Mouse (Mus musculus): ENCODE data around the gene Gtf2ird1.
"Not testable (repeated sequence)": the region's sequence is repeated elsewhere in the genome, so short reads cannot be mapped to it uniquely, and the experiment has no call there.

Gtf2ird1 gene

DNA sequence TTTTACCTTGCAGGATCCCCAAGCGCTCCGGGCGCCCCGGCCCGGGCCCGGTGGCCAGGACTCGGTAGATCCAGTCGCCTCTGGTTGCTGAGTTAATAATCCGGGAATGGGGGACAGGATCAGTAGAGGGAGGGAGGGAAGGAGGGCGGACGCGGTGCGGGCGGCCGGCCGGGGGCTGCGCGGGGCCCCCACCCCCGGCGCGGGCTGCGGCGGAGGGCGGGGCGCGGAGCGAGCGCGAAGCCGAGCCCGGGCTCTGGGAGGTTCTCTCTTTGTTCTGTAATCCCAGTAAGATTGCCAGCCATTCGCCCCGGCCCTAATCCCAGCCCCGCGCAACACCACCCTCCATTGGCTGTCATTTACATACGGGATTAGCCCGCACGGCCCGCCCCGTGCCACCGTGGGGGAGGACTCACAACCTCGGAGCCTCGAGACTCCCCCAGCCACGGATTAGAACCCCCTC, at the start of gene Gtf2ird1:
Gene Gtf2ird1, minus strand, starts transcription at position 214 of the 460 bp plus-strand sequence.
- peak; percentile 91 for DNase-seq

DNA sequence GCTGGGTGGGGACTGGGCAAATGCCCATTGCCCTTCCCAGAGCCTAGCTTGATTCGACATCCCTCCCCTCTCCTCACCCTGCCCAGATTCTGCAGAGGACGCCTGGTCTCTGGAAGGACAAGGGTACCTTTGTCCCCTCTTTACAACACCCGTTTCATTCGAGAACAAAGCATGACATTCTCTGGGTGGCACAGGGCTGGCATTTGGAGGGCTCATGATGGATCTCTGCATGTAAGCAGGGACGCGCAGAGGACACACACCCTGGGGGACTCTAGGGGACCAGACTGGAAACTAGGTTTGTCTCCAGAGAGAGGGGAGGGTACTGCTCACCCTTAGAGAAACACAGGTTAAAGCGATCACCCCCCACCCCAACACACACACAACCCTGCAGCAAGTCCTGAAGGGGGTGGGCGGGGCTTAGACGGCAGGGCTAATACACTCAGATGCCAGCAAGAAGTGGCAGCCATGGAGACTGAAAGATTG, 49.3 kb upstream of the Gtf2ird1 start:
- peak; percentile 82 for DNase-seq

DNA sequence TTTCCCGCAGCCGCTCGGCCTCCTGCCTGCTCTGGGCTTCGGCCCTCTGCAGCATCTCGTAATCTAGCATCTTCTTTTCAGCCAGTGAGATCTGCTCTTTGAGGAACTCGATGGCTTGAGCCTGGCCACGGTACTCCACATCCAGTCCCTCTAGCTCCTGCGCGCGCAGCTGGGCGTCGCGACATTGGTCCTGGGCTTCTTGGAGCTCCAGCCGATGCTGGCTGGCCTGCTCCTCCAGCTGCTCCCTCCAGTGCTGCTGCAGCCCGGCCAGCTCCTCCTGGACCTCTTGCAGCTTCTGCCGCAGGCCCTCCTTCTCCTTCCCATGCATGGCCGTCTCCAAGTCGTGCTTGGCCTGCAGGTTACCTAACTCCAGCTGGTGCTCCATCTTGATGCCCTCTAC, 46.1 kb upstream of the Gtf2ird1 start:
- no peak for DNase-seq

DNA sequence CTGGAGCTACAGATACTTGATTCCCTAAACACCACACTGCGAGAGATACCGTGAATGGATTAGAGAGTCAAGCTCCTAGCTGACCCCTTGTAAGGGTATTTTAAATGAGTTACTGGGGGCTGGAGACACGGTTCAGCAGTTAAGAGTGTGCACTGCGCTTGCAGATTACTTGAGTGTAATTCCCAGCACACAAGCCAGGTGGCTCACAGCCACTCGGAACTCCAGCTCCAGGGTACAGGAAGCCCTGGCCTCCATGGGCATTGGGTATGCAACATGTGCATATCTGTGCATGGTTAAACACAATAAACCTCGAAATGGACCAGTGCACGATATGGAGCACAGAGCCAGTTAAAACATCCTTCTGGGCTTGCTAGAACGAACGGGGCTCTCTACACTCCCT, 44.9 kb upstream of the Gtf2ird1 start:
- DNase-seq = no peak

DNA sequence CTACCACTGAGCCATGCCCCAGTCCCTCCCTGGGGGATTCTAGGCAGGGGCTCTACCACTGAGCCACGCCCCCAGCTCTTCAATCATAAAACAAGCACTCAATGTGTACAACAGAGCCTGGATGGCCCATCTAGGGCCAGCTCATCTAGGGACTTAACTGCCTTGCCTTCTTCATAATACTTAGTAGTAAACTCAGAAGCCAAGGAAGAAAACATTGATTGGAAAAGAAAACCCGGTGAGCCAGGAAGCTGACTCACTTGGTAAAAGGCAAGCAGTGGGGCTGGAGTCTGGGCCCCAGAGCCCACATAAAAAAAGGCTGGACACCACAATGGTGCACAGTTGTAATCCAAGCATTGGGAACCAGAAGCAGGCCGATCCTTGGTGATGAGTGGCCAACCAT, 44.2 kb upstream of the Gtf2ird1 start:
- DNase-seq = no peak

DNA sequence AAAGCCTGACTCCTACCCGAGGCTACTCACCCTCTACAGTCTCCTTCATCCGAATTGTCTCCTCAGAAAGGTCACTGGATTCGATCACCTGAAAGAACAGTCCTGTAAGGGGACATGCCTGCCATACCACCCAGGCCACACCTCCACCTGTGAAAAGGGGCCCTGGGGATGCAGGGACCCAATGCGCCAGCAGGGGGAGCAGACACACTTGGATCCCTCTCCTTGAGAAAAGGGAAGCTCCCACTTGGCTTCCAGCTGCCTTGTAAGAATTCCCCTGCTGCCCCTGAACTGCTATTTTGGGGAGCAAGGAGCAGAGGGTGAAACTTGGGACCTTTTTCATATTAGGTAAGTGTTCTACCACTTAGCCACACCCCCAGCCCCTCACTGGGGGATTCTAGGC, 43.5 kb upstream of the Gtf2ird1 start:
- peak; percentile 49 for DNase-seq

DNA sequence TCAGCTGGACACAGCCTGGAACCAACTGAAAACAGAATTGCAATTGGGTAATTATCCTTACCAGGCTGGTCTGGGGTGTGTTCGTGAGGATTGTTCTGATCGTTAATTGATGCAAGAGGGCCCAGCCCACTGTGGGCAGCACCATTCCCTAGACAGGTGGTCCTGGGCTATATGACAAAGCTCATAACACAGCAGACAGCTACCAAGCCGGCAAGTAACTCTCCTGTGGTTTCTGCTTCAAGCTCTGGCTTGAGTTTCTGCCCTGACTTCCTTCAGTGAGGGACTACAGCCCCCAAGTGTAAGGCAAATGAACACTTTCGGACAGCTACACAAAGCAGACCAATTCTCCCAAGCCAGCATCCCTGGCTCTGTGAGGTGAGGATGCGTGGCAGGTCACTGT, 40.5 kb upstream of the Gtf2ird1 start:
- DNase-seq = no peak

DNA sequence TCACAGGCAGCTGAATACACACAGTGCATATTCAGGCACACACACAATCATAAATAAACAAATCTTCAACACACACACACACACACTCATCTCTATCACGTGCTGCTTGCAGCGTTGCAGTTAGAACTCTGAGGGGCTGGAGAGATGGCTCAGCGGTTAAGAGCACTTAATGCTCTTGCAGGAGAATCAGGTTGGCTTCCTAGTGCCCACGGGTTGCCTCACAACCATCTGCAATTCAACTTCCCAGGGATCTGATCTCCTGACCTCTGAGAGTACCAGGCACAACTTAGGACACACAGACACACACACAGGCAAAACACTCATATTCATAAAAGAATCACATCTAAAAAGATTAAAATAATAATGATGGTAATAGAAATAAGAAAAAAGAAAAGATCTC, 39.3 kb upstream of the Gtf2ird1 start:
- DNase-seq = no peak

DNA sequence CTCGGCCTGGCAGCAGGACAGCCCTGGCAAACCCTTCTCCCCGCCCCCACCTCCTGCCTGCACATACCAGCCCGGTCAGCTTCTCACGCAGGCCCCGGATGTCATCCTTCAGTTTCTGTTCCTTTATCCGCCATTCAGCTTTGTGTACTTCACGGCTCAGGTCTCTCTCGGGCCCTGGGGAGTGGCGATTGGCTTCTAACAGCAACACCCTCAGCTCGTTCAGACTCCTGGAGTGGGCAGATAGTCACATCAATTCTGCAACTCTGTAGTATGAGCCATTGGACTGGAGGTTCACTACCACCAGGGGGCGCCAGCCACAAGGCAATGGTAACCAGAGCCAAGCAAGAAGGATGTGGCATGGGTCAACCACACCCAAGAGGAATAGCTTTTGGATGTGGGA, 37.6 kb upstream of the Gtf2ird1 start:
- peak; percentile 87 for DNase-seq

DNA sequence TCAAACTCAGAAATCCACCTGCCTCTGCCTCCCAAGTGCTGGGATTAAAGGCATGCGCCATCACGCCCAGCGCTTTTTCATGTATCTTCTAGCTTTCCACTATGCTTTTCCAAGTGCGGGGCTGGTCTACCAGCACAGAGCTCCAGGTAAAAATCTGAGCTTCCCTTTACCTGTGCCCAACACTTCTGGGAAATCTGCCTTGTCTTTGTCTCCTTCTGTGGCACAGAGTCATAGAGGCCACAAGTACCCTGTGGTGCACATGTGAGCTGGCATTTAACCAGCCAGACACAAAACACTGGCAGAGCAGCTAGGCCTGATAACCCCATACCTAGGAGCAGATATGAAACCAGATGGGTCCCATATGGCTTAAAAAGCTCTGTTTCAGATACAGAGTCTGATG, 36.4 kb upstream of the Gtf2ird1 start:
- DNase-seq = no peak

DNA sequence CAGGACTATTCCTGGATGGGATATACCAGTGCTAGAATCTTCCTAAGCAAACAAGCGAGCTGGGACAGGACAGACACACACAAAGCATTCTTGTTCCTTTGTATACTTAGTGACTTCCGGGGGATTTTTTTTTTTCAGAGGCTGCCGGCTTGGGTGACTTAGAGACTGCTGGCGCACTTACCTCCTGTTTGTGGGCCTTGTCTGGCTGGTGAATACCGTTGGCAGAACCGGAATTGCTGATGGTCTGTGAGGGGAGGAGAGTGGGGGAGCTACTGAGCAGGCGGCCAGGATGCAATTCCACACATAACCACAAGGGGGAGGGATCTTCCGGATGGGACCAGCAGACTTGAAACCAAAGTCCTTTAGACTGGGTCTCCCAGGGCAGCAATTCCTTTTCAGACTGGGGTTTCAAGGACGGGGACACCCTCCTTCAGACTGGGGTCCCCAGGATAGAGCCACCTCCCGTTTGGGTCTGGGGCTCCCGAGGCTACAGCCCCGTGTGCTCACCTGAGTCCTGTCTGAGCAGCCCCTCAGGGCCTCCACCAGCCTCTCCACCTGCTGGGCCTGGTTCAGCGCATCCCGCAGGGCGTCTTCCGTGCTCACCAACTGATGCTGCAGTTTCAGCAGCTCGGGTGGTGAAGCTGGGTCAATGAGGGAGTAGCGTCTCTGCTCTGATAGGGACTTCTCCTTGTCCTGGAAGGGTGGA, 35.3 kb upstream of the Gtf2ird1 start:
- DNase-seq = peak; percentile 89

DNA sequence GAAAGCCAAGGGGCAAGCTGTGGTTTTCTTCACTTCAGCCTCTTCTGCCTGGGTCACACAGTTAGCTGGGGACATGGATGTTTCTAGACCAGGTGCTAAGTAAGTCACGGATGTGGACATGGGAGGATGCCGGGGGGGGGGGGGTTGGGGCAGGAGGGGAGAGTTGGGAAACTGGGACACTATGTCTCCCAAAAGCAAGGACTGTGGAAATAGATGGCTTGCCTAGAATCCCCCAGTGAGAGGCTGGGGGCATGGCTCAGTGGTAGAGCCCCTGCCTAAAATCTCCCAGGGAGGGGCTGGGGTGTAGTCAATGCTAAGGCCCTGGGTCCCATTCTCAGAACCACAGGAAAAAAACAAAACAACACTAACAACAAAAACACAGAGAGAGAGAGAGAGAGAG, 34.7 kb upstream of the Gtf2ird1 start:
- no peak for DNase-seq

DNA sequence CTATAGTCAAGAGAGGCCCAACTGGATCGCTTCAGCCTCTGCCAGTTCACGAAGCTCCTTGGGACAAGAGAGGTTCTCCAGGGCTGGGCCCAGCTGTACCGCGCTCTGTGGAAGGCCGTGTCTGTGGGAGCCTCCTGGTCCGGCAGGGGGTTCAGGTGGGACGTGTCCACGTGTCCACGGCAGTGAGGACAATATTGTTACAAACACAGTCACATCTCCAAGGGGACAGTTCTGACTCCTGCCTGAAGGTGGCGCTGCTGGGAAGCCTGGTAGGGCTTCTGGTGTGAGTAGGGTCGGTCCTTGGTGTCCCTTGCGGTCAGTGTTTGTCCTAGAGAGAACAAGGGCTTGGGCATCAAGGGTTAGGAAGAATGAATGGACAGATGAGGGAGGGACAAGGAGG, 33.9 kb upstream of the Gtf2ird1 start:
- peak; percentile 51 for DNase-seq

DNA sequence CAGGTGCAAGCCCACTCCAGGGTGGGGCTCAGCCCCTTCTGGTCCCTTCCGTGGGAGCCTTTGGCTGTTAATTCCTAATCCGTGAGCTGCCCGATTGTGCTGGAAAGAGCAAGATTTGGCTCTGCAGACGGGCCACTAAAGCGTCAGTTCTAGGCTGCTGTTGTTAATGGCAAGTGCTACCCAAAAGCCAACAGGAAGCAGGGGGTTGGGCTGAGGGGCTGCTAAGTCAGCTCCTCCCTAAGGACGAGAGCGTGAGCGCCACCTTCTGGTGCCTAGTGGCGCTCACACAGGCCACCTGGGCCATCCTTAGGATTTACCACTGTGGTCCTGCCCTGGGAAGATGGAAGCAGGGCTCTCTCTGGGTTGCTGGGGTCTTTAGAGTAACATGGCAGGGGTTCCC, 33.1 kb upstream of the Gtf2ird1 start:
- DNase-seq = peak; percentile 63

DNA sequence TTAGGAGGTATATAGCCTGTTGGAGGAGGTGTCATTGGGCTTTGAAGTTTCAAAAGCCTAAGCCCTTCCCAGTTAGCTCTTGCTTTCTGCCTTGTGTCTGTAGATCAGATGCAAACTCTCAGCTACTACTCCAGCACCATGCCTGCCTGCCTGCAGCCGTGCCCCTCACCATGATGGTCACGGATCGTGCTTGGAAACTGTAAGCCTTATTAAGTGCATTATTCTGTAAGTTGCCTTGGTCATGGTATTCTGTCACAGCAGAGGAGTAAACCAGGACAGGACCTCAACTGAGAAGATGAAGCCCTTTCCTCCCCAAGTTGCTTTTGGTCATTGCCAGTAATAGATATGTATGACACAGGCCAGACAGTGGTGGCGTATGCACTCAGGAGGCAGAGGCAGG, 32.1 kb upstream of the Gtf2ird1 start:
- DNase-seq = no peak

DNA sequence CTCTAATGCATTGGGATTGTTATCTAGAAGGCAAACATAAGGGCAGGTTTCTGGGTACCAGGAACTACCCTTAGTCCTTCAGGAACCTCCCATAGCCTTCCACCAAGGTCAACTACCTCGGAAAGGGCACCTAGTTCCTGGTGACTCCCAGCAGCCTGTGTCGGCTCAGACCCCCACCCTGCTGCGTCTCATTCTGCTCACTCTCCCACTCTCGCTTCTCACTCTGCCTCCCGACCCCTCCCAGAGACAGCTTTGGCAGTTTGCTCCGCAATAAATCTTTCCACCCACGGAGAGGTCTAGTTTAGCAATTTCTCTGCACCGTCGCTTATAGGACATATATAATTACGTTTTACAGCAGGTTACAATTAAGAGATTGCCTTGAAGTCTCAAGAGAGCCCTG, 31.5 kb upstream of the Gtf2ird1 start:
- DNase-seq = no peak

DNA sequence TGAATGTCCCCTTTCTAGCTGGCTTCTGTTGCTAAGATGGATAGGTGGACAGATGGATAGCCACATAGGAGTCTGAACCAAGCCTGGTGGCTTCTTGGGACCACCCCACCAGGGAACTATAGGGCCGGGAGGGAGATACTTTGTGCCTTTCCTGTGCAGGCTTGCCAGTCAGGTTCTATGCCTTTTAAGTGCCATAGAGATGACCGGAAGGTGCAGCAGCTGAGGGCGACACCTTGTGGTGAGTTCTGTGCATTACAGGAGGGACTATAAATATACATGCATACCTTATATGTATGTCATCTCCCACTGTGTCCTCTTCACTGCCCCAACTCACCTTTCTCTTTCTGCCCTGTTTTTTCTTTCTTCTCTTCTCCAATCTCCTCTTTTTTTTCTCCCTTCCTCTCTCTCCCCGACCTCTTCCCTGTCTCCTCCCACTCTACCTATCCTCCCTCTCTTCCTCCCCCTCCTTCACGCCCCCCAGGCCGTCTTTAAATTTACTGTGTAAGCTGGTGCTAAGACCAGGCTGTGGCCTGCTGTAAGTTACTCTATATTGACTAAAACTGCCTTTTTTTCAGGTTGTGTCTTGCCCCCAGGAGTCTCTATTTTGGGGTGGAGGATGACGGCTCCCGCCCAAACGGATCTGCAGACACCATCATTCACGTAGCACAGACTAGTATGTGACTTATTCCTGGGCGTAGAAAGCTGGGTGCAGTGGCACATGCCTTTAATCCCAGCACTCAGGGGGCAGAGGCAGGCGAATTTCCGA, 29.6 kb upstream of the Gtf2ird1 start:
- DNase-seq = peak; percentile 85

DNA sequence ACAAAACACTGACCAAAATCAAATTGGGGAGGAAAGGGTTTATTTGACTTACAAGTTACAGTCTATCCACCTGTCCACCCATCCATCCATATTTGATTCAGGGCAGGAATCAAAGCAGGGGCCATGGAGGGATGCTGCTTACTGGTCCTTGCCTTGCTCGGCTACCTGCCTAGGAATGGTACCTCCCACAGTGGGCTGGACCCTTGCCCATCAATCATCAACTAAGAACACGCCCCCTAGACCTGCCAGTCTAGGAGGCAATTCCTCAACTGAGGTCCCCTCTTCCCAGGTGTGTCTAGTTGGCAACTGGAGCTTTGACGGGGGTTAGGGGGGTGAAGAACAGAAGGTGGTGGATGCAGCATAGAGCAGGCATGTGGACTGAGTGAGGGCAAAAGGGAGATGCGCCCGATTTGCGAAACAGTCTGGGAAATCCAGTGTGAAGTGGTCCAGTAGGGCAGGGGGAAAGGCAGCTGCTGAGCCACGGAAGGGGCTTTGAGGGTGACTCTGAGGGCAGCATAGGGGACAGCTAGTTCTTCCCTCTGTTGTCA, 28.7 kb upstream of the Gtf2ird1 start:
- no peak for DNase-seq

DNA sequence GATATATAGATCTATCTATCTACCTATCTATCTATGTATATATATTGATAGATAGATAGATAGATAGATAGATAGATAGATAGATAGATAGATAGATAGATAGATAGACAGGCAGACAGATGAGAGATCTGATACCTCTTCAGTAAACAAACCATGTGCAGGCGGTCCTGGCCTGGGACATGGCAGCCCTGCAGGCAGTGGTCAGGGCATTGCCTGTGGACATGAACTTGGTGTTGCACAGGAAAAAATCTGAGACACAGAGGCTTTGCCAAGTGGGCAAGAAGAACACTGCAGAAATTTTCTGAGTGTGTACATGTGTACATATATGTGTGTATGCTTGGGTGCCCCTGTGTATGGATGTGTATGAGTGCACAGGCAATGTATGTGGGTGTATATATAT, 26.8 kb upstream of the Gtf2ird1 start:
- no peak for DNase-seq

DNA sequence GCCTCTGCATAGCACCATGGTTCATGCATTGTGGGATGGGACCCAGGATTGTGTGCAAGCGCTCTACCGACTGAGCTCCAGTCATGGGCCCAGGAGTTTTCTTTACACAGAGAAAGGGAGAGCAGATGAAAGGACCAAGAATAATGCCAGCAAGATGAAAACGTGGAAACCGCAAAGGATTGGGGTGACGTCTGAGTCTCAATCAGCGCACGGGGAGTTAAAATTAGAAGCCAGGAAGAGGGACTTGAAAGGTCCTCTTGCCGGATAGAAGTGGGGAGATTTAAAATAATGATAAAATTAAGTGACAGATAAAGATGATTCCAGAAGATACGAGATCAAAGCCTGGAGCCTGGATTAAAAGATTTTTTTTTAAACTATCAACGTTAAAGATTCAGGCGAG, 25.8 kb upstream of the Gtf2ird1 start:
- no peak for DNase-seq

DNA sequence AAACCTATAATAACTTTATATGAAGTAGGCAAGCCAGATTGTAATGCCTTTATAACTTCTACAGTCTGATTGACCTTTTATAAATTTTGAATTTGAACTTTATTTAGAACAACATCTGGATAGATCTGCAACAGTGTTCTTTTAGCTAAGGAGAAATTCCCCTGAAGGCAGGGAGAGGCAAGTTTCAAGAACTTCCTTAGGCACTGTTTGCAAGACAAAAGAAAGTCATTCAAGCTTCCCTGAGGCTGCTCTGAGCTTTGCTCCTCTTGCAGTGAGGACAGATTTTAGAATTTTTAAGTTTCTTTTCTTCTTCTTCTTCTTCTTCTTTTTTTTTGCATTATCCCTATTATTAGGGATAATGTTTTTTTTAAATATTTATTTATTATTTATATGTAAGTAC, 22.4 kb upstream of the Gtf2ird1 start:
- DNase-seq = not testable (repeated sequence)

DNA sequence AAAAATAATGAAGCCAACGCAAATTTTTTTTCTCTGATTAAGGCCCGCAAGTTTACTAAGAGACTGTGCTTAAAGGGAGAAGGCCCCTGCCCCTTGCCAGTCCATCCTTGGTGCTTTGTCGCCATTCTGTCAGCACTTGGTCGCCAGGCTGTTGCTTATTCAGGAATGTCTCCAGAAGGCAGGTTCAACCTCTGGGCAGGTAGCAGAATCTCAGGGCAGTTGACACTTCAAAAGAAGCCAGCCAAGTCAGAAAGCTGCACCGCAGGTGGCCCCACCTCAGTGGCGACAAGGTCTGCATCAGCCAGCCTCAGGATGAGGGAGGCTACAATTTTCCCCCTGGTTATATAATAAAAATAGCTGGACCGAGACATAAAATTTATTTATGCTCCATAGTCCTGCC, 19.2 kb upstream of the Gtf2ird1 start:
- DNase-seq = not testable (repeated sequence)

DNA sequence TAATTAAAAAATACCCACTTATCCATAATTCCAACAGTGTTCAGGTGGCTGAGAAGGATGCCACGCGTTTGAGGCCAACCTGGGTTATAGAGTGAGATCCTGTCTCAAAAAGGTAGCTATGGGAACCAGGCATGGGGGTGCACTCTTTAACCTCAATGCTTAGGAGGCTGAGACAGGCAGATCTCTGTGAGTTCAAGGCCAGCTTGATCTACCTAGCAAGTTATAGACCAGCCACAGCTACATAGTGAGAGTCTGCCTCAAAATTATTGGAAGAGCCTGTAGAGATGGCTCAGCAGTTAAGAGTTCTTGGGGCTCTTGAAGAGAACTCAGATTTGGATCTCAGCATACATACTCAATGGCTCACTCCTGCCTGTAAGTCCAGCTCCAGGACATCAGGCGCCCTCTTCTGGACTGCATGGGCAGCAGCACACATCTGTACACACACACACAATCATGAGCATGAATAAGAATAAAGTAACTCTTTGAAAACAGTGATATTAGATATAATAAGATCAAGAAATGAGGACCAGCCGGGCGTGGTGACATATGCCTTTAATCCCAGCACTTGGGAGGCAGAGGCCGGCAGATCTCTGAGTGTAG, 18.6 kb upstream of the Gtf2ird1 start:
- no peak for DNase-seq

DNA sequence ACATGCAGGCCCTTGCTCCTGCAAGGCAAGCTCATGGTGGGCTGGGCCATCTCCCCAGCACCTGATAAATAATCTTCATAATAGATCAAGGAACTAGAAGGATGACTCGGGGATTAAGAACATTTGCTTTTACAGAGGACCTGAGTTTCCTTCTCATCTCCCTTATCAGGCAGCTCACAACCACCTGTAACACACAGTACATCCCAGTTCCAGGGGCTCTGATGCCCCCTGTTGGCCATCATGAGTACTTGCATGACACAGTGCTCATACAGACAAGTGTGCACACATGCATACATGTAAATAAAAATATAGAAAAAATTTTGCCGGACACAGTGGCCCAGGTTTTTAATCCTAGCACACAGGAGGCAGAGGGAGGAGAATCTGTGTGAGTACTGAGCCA, 17.4 kb upstream of the Gtf2ird1 start:
- DNase-seq = peak; percentile 44
